Mouse (Mus musculus): ENCODE measurements at regions not wholly inside any gene's neighbourhood (a gene's known extent, or its start where the extent isn't known, plus 50 kb on each side); places are given as distances from the start of the nearest gene placed in this dataset.

DNA sequence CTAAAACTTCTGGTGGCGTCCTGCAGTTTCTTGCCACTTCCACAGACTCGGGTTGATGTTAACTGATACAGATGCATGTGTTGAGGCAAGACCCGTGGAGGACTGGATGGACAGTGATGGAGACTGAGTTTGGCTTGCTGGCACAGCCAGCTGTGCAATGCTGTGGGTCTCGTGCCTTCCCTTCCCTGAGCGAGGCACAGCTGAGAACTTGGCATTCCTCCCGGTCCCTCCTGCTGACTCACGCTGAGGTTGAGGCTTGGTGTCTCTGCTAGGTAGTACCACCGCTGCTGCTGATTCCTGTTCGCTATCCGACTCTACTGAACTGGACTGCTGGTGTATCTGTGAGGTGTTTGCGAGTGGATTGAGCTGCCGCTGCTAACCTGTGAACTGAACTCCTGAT is 109.2 kb downstream of the Kif26a start:
- TF ChIP-seq POLR2A (IDR thresholded peaks at IDR 0.05; ENCODE audit: extremely low read depth, insufficient read depth, low read length) (no peak), CTCF (IDR thresholded peaks at IDR 0.05; ENCODE audit: low read depth, low read length) (no peak)
